Mouse (Mus musculus): ENCODE data around the gene Pde9a. TPM values are rescaled to one million over a fixed set of nuclear protein-coding genes. Genes with fewer than 3 reads are reported as not detected.

The Pde9a gene
- total and polyA plus RNA-seq, 3 experiments, result 0.56 TPM; not detected in 2

DNA sequence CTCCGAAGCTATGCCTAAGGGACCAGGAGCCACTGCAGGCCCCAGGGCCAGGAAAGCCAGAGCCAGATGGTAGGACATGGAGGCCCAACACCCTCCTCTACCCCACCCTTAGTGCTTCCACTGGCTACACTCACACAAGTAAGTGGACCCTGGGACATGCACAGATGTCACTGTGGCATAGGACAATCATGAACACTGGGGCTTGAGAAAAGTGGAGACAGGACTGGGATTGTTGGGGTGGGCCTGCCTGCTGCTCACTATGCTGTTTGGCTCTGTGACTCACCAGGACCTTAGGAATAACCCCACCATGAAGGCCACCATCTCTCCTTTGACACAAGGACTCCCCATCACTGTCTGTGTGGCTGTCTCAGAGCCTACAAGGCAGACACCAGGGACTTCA is 109.0 kb downstream of the Pde9a start:
- H3K4me1 ChIP-seq (ENCODE audit: control insufficient read depth in 1 of 2, insufficient read depth in 2 of 2, low read length in 2 of 2), result no peaks in the 10 kb centered on the region
- H3K36me3 ChIP-seq (ENCODE audit: control insufficient read depth in 1 of 2, insufficient read depth in 2 of 2, low read length in 2 of 2), result peaks cover 0 to 6% of the 10 kb centered on the region in 2 experiments; a peak in 1 of 4 replicates
- peak; percentile 19 for DNase-seq (ENCODE audit: low read depth, low spot score)
- TF ChIP-seq RAD21 (IDR thresholded peaks at IDR 0.05; ENCODE audit: low read depth, low read length) (no peak), POLR2AphosphoS2 (IDR thresholded peaks at IDR 0.05; ENCODE audit: low read length) (peak; percentile 54; the same call in 1 of the 2 replicates), CHD2 (IDR thresholded peaks at IDR 0.05; ENCODE audit: low read length) (no peak), EP300 (IDR thresholded peaks at IDR 0.05; ENCODE audit: low read depth in 1 of 2, low read length in 2 of 2) (no peak), POLR2A (IDR thresholded peaks at IDR 0.05; ENCODE audit: control insufficient read depth in 1 of 2, insufficient read depth in 1 of 2, low read depth in 1 of 2, low read length in 2 of 2, poor library complexity in 1 of 2) (peak in 1 of 2 experiments; percentile 42; a peak in 1 of 4 replicates)
- H3K9ac ChIP-seq (ENCODE audit: control insufficient read depth, low read depth, low read length, poor library complexity, severe bottlenecking), result no peak overlapping the region
- H3K27ac ChIP-seq (ENCODE audit: control insufficient read depth, low read depth, low read length), result no peak overlapping the region
- H3K9me3 ChIP-seq (replicated peaks; ENCODE audit: insufficient read depth, low read length), result no peaks in the 10 kb centered on the region
- H3K79me2 ChIP-seq (ENCODE audit: control insufficient read depth, insufficient read depth, low read length, poor library complexity), result no peaks in the 10 kb centered on the region
- no peak overlapping the region for H3K4me3 ChIP-seq (ENCODE audit: control insufficient read depth in 1 of 2, insufficient read depth in 1 of 2, low read depth in 2 of 2, low read length in 2 of 2)
- no peaks in the 10 kb centered on the region for H3K27me3 ChIP-seq (ENCODE audit: control insufficient read depth in 1 of 2, insufficient read depth in 2 of 2, low read length in 2 of 2)

- no peaks in the 10 kb centered on the region for H3K9me3 ChIP-seq (replicated peaks; ENCODE audit: insufficient read depth, low read length)
- H3K4me3 ChIP-seq (ENCODE audit: control insufficient read depth in 1 of 2, insufficient read depth in 1 of 2, low read depth in 2 of 2, low read length in 2 of 2), result no peak overlapping the region
- H3K27ac ChIP-seq (ENCODE audit: control insufficient read depth, low read depth, low read length), result no peak overlapping the region
- no peaks in the 10 kb centered on the region for H3K79me2 ChIP-seq (ENCODE audit: control insufficient read depth, insufficient read depth, low read length, poor library complexity)
- DNase-seq (ENCODE audit: low read depth, low spot score), result no peak
- H3K36me3 ChIP-seq (ENCODE audit: control insufficient read depth in 1 of 2, insufficient read depth in 2 of 2, low read length in 2 of 2), result peaks cover 0 to 9% of the 10 kb centered on the region in 2 experiments; a peak in 1 of 4 replicates
- H3K27me3 ChIP-seq (ENCODE audit: control insufficient read depth in 1 of 2, insufficient read depth in 2 of 2, low read length in 2 of 2), result no peaks in the 10 kb centered on the region
- H3K9ac ChIP-seq (ENCODE audit: control insufficient read depth, low read depth, low read length, poor library complexity, severe bottlenecking), result no peak overlapping the region
- no peak for TF ChIP-seq GABPA (IDR thresholded peaks at IDR 0.05; ENCODE audit: low read depth, low read length)
- no peaks in the 10 kb centered on the region for H3K4me1 ChIP-seq (ENCODE audit: control insufficient read depth in 1 of 2, insufficient read depth in 2 of 2, low read length in 2 of 2)
Measured at GRCm38 (mm10) chr17:31497726-31498125, 111.7 kb downstream of the Pde9a start.

DNA sequence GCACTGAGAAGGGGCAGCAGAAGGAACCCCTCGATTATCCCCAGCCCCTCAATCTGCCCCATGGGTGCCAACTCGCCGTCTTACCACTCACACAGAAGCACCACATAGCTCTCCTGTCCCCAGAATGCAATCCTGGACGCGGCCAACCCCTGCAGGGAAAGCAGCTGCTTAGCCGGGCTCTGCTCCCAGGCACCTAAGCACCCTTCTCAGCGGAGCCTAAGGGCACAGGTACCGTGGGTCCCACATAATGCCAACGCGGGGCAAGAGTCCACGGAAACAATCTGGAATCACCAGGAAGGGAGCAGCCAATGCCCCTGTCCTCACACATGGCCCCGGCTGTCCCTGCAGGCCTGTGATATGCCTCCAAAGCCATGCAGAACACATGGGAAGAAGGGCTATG is 113.7 kb downstream of the Pde9a start:
- Histone ChIP-seq H3K36me3 (ENCODE audit: control insufficient read depth in 1 of 2, insufficient read depth in 2 of 2, low read length in 2 of 2) (peaks cover 0 to 9% of the 10 kb centered on the region in 2 experiments; a peak in 2 of 4 replicates), H3K9me3 (replicated peaks; ENCODE audit: insufficient read depth, low read length) (no peaks in the 10 kb centered on the region), H3K27me3 (ENCODE audit: control insufficient read depth in 1 of 2, insufficient read depth in 2 of 2, low read length in 2 of 2) (no peaks in the 10 kb centered on the region), H3K79me2 (ENCODE audit: control insufficient read depth, insufficient read depth, low read length, poor library complexity) (peaks cover 2% of the 10 kb centered on the region; the same call in 1 of the 2 replicates), H3K27ac (ENCODE audit: control insufficient read depth, low read depth, low read length) (no peak overlapping the region), H3K9ac (ENCODE audit: control insufficient read depth, low read depth, low read length, poor library complexity, severe bottlenecking) (no peak overlapping the region), H3K4me3 (ENCODE audit: control insufficient read depth in 1 of 2, insufficient read depth in 1 of 2, low read depth in 2 of 2, low read length in 2 of 2) (no peak overlapping the region), H3K4me1 (ENCODE audit: control insufficient read depth in 1 of 2, insufficient read depth in 2 of 2, low read length in 2 of 2) (no peaks in the 10 kb centered on the region)
- DNase-seq (ENCODE audit: low read depth, low spot score), result no peak
- no peak for TF ChIP-seq NRF1 (IDR thresholded peaks at IDR 0.05; ENCODE audit: insufficient read depth, low read depth, low read length, poor library complexity, severe bottlenecking)
- TF ChIP-seq ZMIZ1 (IDR thresholded peaks at IDR 0.05; ENCODE audit: low read depth, low read length), result no peak
- no peak for TF ChIP-seq UBTF (IDR thresholded peaks at IDR 0.05; ENCODE audit: borderline replicate concordance, insufficient read depth, low read depth, low read length)
